Mouse (Mus musculus) liver, embryonic 15.5 days (tissue): ENCODE measurements around the gene Vmn1r210. TPM values are rescaled to one million over a fixed set of nuclear protein-coding genes. Genes with fewer than 3 reads are reported as not detected.
"Not testable (repeated sequence)": the region's sequence is repeated elsewhere in the genome, so short reads cannot be mapped to it uniquely, and the experiment has no call there.

Experiments
- ATAC-seq: fragments of 200-750 bp; cut with Nextera tagmentation; 2 replicates; pipeline ENCODE4 v1.8.0; 2017; ENCODE audit warnings: moderate number of reproducible peaks, mild to moderate bottlenecking, moderate library complexity; ENCODE audit not compliant: insufficient read depth
- H3K27ac ChIP-seq: fragments of 300-500 bp; sonication (generic); replicated peaks from 2 replicates; pipeline ENCODE4 v1.5.1; 2015; ENCODE audit warnings: mild to moderate bottlenecking, inconsistent platforms
- H3K27me3 ChIP-seq: fragments of 300-500 bp; sonication (generic); 2 replicates; pipeline ENCODE4 v1.6.1; 2015; ENCODE audit warnings: mild to moderate bottlenecking, inconsistent platforms
- H3K36me3 ChIP-seq: fragments of 300-500 bp; sonication (generic); replicated peaks from 2 replicates; pipeline ENCODE4 v1.6.1; 2015; ENCODE audit warnings: moderate library complexity, mild to moderate bottlenecking, inconsistent platforms
- H3K4me1 ChIP-seq: fragments of 300-500 bp; sonication (generic); replicated peaks from 2 replicates; pipeline ENCODE4 v1.6.1; 2015; ENCODE audit warnings: inconsistent platforms
- H3K4me2 ChIP-seq: fragments of 300-500 bp; sonication (generic); 2 replicates; pipeline ENCODE4 v1.6.1; 2015; ENCODE audit warnings: moderate library complexity, mild to moderate bottlenecking, inconsistent platforms
- H3K4me3 ChIP-seq: fragments of 300-500 bp; sonication (generic); replicated peaks from 2 replicates; pipeline ENCODE4 v1.5.1; 2015; ENCODE audit warnings: mild to moderate bottlenecking, inconsistent platforms
- H3K9ac ChIP-seq: fragments of 300-500 bp; sonication (generic); 2 replicates; pipeline ENCODE4 v1.6.1; 2015; ENCODE audit warnings: moderate library complexity, mild to moderate bottlenecking, inconsistent platforms
- H3K9me3 ChIP-seq: fragments of 300-500 bp; sonication (generic); replicated peaks from 2 replicates; pipeline ENCODE4 v1.6.1; 2016; ENCODE audit warnings: inconsistent platforms
- WGBS: fragments of 180-500 bp; shearing (Covaris S2); methylation state at CpG from one replicate; pipeline ENCODE4 v1.1.7; 2015; ENCODE audit warnings: mixed read lengths; ENCODE audit not compliant: insufficient replicate concordance; 5-methylcytosine and 5-hydroxymethylcytosine counted together
- polyA plus RNA-seq: library from polyadenylated mRNA; unstranded; fragments of >200 nt; fragmentation: Nextera tagmentation; extraction: Ambion mirVana; gene quantifications from 2 replicates; pipeline ENCODE4 v1.2.1, GENCODE M21; 2015

The Vmn1r210 gene
- polyA plus RNA-seq = not detected in 2 replicates

- no peak within 1 kb of the TSS for H3K9ac ChIP-seq
- H3K4me3 ChIP-seq = no peak within 1 kb of the TSS
- H3K9me3 ChIP-seq = no peaks in the 10 kb centered on the region
- no peaks in the 10 kb centered on the region for H3K36me3 ChIP-seq
- no peaks in the 10 kb centered on the region for H3K27me3 ChIP-seq
- no peak within 1 kb of the TSS for H3K27ac ChIP-seq
- no peak within 1 kb of the TSS for H3K4me2 ChIP-seq
- no peak for ATAC-seq
- WGBS = 21% methylated on average over 4 of the region's 4 CpGs
- H3K4me1 ChIP-seq = no peaks in the 10 kb centered on the region
Observed at GRCm38 (mm10) chr13:22831248-22831647, at the start of gene Vmn1r210. TSS of gene Vmn1r210 (minus strand) at chr13:22831348.

GRCm38 (mm10) chr13:22879257-22879656 is 48.1 kb upstream of the Vmn1r210 start:
- Histone ChIP-seq H3K36me3 (no peaks in the 10 kb centered on the region), H3K27ac (no peak overlapping the region), H3K27me3 (no peaks in the 10 kb centered on the region), H3K9me3 (no peaks in the 10 kb centered on the region), H3K4me3 (no peak overlapping the region), H3K4me2 (no peak overlapping the region), H3K9ac (no peak overlapping the region), H3K4me1 (no peaks in the 10 kb centered on the region)
- no peak for ATAC-seq
- 76% methylated on average over 1 of the region's 1 CpGs for WGBS

GRCm38 (mm10) chr13:22857461-22857860 is 26.3 kb upstream of the Vmn1r210 start, which contains the start of gene Vmn1r211:
TSS of gene Vmn1r211 (minus strand) at chr13:22857561.
- H3K9me3 ChIP-seq = no peaks in the 10 kb centered on the region
- no peak for ATAC-seq
- H3K27ac ChIP-seq = no peak within 1 kb of the TSS
- H3K4me1 ChIP-seq = no peaks in the 10 kb centered on the region
- H3K36me3 ChIP-seq = no peaks in the 10 kb centered on the region
- H3K9ac ChIP-seq = no peak within 1 kb of the TSS
- H3K4me3 ChIP-seq = no peak within 1 kb of the TSS
- no peaks in the 10 kb centered on the region for H3K27me3 ChIP-seq
- no peak within 1 kb of the TSS for H3K4me2 ChIP-seq
- 41% methylated on average over 1 of the region's 1 CpGs for WGBS

GRCm38 (mm10) chr13:22854760-22855159 is 23.6 kb upstream of the Vmn1r210 start:
- H3K4me1 ChIP-seq = no peaks in the 10 kb centered on the region
- no peaks in the 10 kb centered on the region for H3K9me3 ChIP-seq
- no peak for ATAC-seq
- H3K4me3 ChIP-seq = no peak overlapping the region
- no peak overlapping the region for H3K27ac ChIP-seq
- H3K36me3 ChIP-seq = no peaks in the 10 kb centered on the region
- WGBS = 51% methylated on average over 4 of the region's 4 CpGs
- H3K9ac ChIP-seq = no peak overlapping the region
- no peaks in the 10 kb centered on the region for H3K27me3 ChIP-seq
- no peak overlapping the region for H3K4me2 ChIP-seq

- 41% methylated on average over 1 of the region's 1 CpGs for WGBS
- H3K9me3 ChIP-seq = no peaks in the 10 kb centered on the region
- no peaks in the 10 kb centered on the region for H3K27me3 ChIP-seq
- no peak overlapping the region for H3K27ac ChIP-seq
- H3K4me1 ChIP-seq = no peaks in the 10 kb centered on the region
- no peak for ATAC-seq
- H3K36me3 ChIP-seq = no peaks in the 10 kb centered on the region
- no peak overlapping the region for H3K9ac ChIP-seq
- no peak overlapping the region for H3K4me2 ChIP-seq
- H3K4me3 ChIP-seq = no peak overlapping the region
Observed at GRCm38 (mm10) chr13:22846798-22847197, 15.7 kb upstream of the Vmn1r210 start.

GRCm38 (mm10) chr13:22844304-22844703 is 13.2 kb upstream of the Vmn1r210 start:
- H3K4me2 ChIP-seq, H3K4me1 ChIP-seq, H3K36me3 ChIP-seq, H3K9me3 ChIP-seq, ATAC-seq, H3K9ac ChIP-seq, H3K4me3 ChIP-seq, H3K27me3 ChIP-seq, H3K27ac ChIP-seq: not testable (repeated sequence)
- WGBS = 48% methylated on average over 3 of the region's 3 CpGs

GRCm38 (mm10) chr13:22829395-22829794 is 1.8 kb downstream of the Vmn1r210 start:
- H3K4me3 ChIP-seq, H3K36me3 ChIP-seq, H3K9me3 ChIP-seq, H3K4me2 ChIP-seq, H3K4me1 ChIP-seq, H3K27me3 ChIP-seq, H3K27ac ChIP-seq, H3K9ac ChIP-seq, ATAC-seq: not testable (repeated sequence)
- 33% methylated on average over 7 of the region's 7 CpGs for WGBS

- H3K9ac ChIP-seq, H3K36me3 ChIP-seq, H3K9me3 ChIP-seq, H3K27me3 ChIP-seq, H3K27ac ChIP-seq, H3K4me3 ChIP-seq, ATAC-seq, H3K4me2 ChIP-seq, H3K4me1 ChIP-seq: not testable (repeated sequence)
- WGBS = 66% methylated on average over 1 of the region's 1 CpGs
Observed at GRCm38 (mm10) chr13:22821601-22822000, 9.5 kb downstream of the Vmn1r210 start.

- H3K36me3 ChIP-seq, H3K9me3 ChIP-seq, H3K9ac ChIP-seq, H3K4me3 ChIP-seq, H3K27me3 ChIP-seq, H3K4me1 ChIP-seq, H3K27ac ChIP-seq, H3K4me2 ChIP-seq, ATAC-seq: not testable (repeated sequence)
Observed at GRCm38 (mm10) chr13:22809582-22809981, 21.6 kb downstream of the Vmn1r210 start, which contains the start of gene Vmn1r209. TSS of gene Vmn1r209 (minus strand) at chr13:22809682.

GRCm38 (mm10) chr13:22788096-22788495 is 43.1 kb downstream of the Vmn1r210 start:
- not testable (repeated sequence) for H3K9ac ChIP-seq, H3K27me3 ChIP-seq, ATAC-seq

GRCm38 (mm10) chr13:22784159-22784558 is 47.0 kb downstream of the Vmn1r210 start:
- H3K36me3 ChIP-seq, H3K4me2 ChIP-seq, H3K4me3 ChIP-seq, H3K9ac ChIP-seq, H3K4me1 ChIP-seq, H3K9me3 ChIP-seq, H3K27ac ChIP-seq, H3K27me3 ChIP-seq, ATAC-seq: not testable (repeated sequence)

More at GRCm38 (mm10) chr13:22788096-22788495, 43.1 kb downstream of the Vmn1r210 start:
- H3K4me2 ChIP-seq, H3K36me3 ChIP-seq, H3K4me3 ChIP-seq, H3K27ac ChIP-seq, H3K4me1 ChIP-seq, H3K9me3 ChIP-seq: not testable (repeated sequence)
- 58% methylated on average over 3 of the region's 3 CpGs for WGBS

- not testable (repeated sequence) for H3K9me3 ChIP-seq, H3K27ac ChIP-seq, H3K4me2 ChIP-seq, H3K36me3 ChIP-seq, H3K27me3 ChIP-seq, H3K4me1 ChIP-seq, H3K9ac ChIP-seq, ATAC-seq, H3K4me3 ChIP-seq
- WGBS = no CpG with 5 or more reads among the region's 7 CpGs
Observed at GRCm38 (mm10) chr13:22777300-22777699, 53.8 kb downstream of the Vmn1r210 start, which contains the start of gene Vmn1r208. TSS of gene Vmn1r208 (minus strand) at chr13:22777400.
